ENCODE assay signal across 8 mouse cellular contexts in genomic region chr1:182408243-182408642, GRCm38 (mm10). TPM values are rescaled to one million over a fixed set of nuclear protein-coding genes. Genes with fewer than 3 reads are reported as not detected.
A peak's percentile ranks its signal among the peaks of the same experiment; 100 is the strongest.
DNase-seq lines count a peak whose midpoint lies in the region; ATAC-seq and TF ChIP-seq lines count a peak whose summit lies in the region.

No protein-coding gene starts in this region.

- no peak for TF ChIP-seq CTCF in lung, adult 2 months (IDR thresholded peaks at IDR 0.05; ENCODE audit: insufficient read depth, low read length)

- H3K9ac ChIP-seq in forebrain, embryonic 16.5 days (replicated peaks; ENCODE audit: low read depth, low read length) = peak overlapping the region; percentile 87

- peak overlapping the region; percentile 75 for H3K4me3 ChIP-seq in lung, adult 2 months (replicated peaks; ENCODE audit: extremely low read depth, low read depth, low read length)
- H3K4me3 ChIP-seq in forebrain, embryonic 16.5 days (replicated peaks; ENCODE audit: low read length) = peak overlapping the region; percentile 76
- peak overlapping the region; percentile 61 for H3K4me3 ChIP-seq in midbrain, embryonic 10.5 days

- no peaks in the 10 kb centered on the region for H3K27me3 ChIP-seq in forebrain, embryonic 16.5 days (replicated peaks; ENCODE audit: control insufficient read depth, insufficient read depth, low read length)
- H3K27me3 ChIP-seq in midbrain, embryonic 10.5 days (ENCODE audit: low read depth, poor library complexity, severe bottlenecking) = no peaks in the 10 kb centered on the region

- peak overlapping the region; percentile 95 for H3K27ac ChIP-seq in forebrain, embryonic 16.5 days (ENCODE audit: low read length)
- peak overlapping the region; percentile 93 for H3K27ac ChIP-seq in midbrain, embryonic 10.5 days (replicated peaks)

- peaks cover 4% of the 10 kb centered on the region; the same call in 1 of the 2 replicates for H3K4me1 ChIP-seq in lung, adult 2 months (ENCODE audit: control insufficient read depth, insufficient read depth, low read length)
- peaks cover 25% of the 10 kb centered on the region for H3K4me1 ChIP-seq in forebrain, embryonic 16.5 days (replicated peaks; ENCODE audit: control insufficient read depth, insufficient read depth, low read length)
- peaks cover 38% of the 10 kb centered on the region for H3K4me1 ChIP-seq in midbrain, embryonic 10.5 days

- H3K36me3 ChIP-seq in forebrain, embryonic 16.5 days (ENCODE audit: control insufficient read depth, insufficient read depth) = no peaks in the 10 kb centered on the region
- no peaks in the 10 kb centered on the region for H3K36me3 ChIP-seq in midbrain, embryonic 10.5 days

- TF ChIP-seq POLR2A in lung, adult 2 months (IDR thresholded peaks at IDR 0.05; ENCODE audit: borderline replicate concordance, extremely low read depth, low read depth, low read length) = no peak

- no peaks in the 10 kb centered on the region for H3K9me3 ChIP-seq in forebrain, embryonic 16.5 days (ENCODE audit: control insufficient read depth, low read length)
- H3K9me3 ChIP-seq in midbrain, embryonic 10.5 days (replicated peaks) = no peaks in the 10 kb centered on the region

- no peak for DNase-seq in lung, adult 2 months
- no peak for DNase-seq in lung, postnatal 36 days
- peak; percentile 53 for DNase-seq in cerebellum, adult 11 months
- DNase-seq in midbrain, embryonic 10.5 days (ENCODE audit: low spot score) = no peak
- no peak for DNase-seq in urinary bladder, postnatal 10 days (ENCODE audit: low spot score)
- no peak for DNase-seq in left cerebral cortex, postnatal 14 days (ENCODE audit: low spot score in 2 of 2)
- DNase-seq in kidney, postnatal 10 days = no peak

- H3K4me2 ChIP-seq in forebrain, embryonic 16.5 days (ENCODE audit: low read length) = peak overlapping the region; percentile 64

- intact Hi-C loops in left cerebral cortex, postnatal 14 days (cut with DNase I) = loop anchor here (2.0 kb wide), 1 partner anchor 67 kb away; the partner anchor contains the start of gene Fbxo28

- 3% methylated on average over 13 of the region's 13 CpGs for WGBS in lung, adult 2 months
- 1% methylated on average over 13 of the region's 13 CpGs for WGBS in forebrain, embryonic 16.5 days
- 6% methylated on average over 13 of the region's 13 CpGs for WGBS in midbrain, embryonic 10.5 days

- 0 out of 2 replicates have a peak, but pooled peaks have one; percentile 2 for ATAC-seq in forebrain, embryonic 16.5 days

RNA-seq across cellular contexts. Expression of gene Trp53bp2, which starts 0.7 kb away (rescaled TPM):
- polyA plus RNA-seq in lung, adult 2 months (2012; rRNA removed) = 43.0 and 65.1 TPM in 2 replicates
- 27.2 and 31.3 TPM in 2 replicates for polyA plus RNA-seq in forebrain, embryonic 16.5 days (2015; fragmentation: Nextera tagmentation; extraction: Ambion mirVana)
- polyA plus RNA-seq in midbrain, embryonic 10.5 days (2016; fragmentation: Nextera tagmentation; extraction: Ambion mirVana) = 24.7 and 28.9 TPM in 2 replicates
- total RNA-seq in left cerebral cortex, postnatal 14 days (2021) = 10 to 100 TPM; 18.7 to 19.0 TPM
